Mouse (Mus musculus) cortical plate, adult 2 months (tissue): ENCODE measurements at regions not wholly inside any gene's neighbourhood (a gene's known extent, or its start where the extent isn't known, plus 50 kb on each side); places are given as distances from the start of the nearest gene placed in this dataset.

Experiments used
- H3K27ac ChIP-seq: fragments of 200-500 bp; 2 replicates; pipeline ENCODE4 v1.5.1; 2012; ENCODE audit warnings: low read length, control low read depth, inconsistent platforms; ENCODE audit not compliant: insufficient read depth
- H3K4me1 ChIP-seq: fragments of 200-500 bp; 2 replicates; pipeline ENCODE4 v1.6.1; 2011; ENCODE audit warnings: low read length; ENCODE audit not compliant: control insufficient read depth, insufficient read depth
- H3K4me3 ChIP-seq: fragments of 200-500 bp; 2 replicates; pipeline ENCODE4 v1.5.1; 2011; ENCODE audit warnings: mild to moderate bottlenecking, low read length, control low read depth; ENCODE audit not compliant: insufficient read depth
- CTCF ChIP-seq: fragments of 200-500 bp; IDR thresholded peaks from 2 replicates; pipeline ENCODE4 v1.5.1; 2011; ENCODE audit warnings: mild to moderate bottlenecking, control low read depth, low read length; ENCODE audit not compliant: insufficient read depth; ENCODE audit errors: extremely low read depth
- POLR2A ChIP-seq: fragments of 200-500 bp; IDR thresholded peaks from 2 replicates; pipeline ENCODE4 v1.6.1; 2011; ENCODE audit warnings: mild to moderate bottlenecking, low read length, control low read depth; ENCODE audit not compliant: insufficient read depth; ENCODE audit errors: extremely low read depth

GRCm38 (mm10) chr2:145069931-145070330 lies 97.6 kb upstream of the Slc24a3 start:
- Histone ChIP-seq H3K4me1 (no peaks in the 10 kb centered on the region), H3K27ac (no peak overlapping the region), H3K4me3 (no peak overlapping the region)
- no peak for TF ChIP-seq CTCF
- no peak for TF ChIP-seq POLR2A

- no peaks in the 10 kb centered on the region for H3K4me1 ChIP-seq
- no peak overlapping the region for H3K27ac ChIP-seq
- H3K4me3 ChIP-seq: no peak overlapping the region
- TF ChIP-seq CTCF (no peak), POLR2A (no peak)
These were observed 85.6 kb upstream of the Slc24a3 start for GRCm38 (mm10) chr2:145081926-145082325.

GRCm38 (mm10) chr2:145084621-145085020 lies 82.9 kb upstream of the Slc24a3 start:
- Histone ChIP-seq H3K4me1 (no peaks in the 10 kb centered on the region), H3K27ac (no peak overlapping the region), H3K4me3 (no peak overlapping the region)
- no peak for TF ChIP-seq CTCF
- no peak for TF ChIP-seq POLR2A

- Histone ChIP-seq H3K27ac (no peak overlapping the region), H3K4me3 (no peak overlapping the region), H3K4me1 (no peaks in the 10 kb centered on the region)
- no peak for TF ChIP-seq CTCF
- no peak for TF ChIP-seq POLR2A
These were observed 81.4 kb upstream of the Slc24a3 start for GRCm38 (mm10) chr2:145086118-145086517.

GRCm38 (mm10) chr2:145103295-145103694 lies 64.3 kb upstream of the Slc24a3 start:
- Histone ChIP-seq H3K4me3 (no peak overlapping the region), H3K27ac (no peak overlapping the region), H3K4me1 (no peaks in the 10 kb centered on the region)
- TF ChIP-seq CTCF (no peak), POLR2A (no peak)

- no peak for TF ChIP-seq POLR2A
- no peak overlapping the region for H3K4me3 ChIP-seq
- no peak overlapping the region for H3K27ac ChIP-seq
- no peaks in the 10 kb centered on the region for H3K4me1 ChIP-seq
These were observed 55.9 kb upstream of the Slc24a3 start for GRCm38 (mm10) chr2:145111615-145112014.

- no peak for TF ChIP-seq CTCF
- TF ChIP-seq POLR2A: no peak
These were observed 52.5 kb upstream of the Slc24a3 start for GRCm38 (mm10) chr2:145115043-145115442.

More at GRCm38 (mm10) chr2:145115043-145115442, 52.5 kb upstream of the Slc24a3 start:
- Histone ChIP-seq H3K4me1 (peaks cover 2% of the 10 kb centered on the region; the same call in 1 of the 2 replicates), H3K4me3 (no peak overlapping the region), H3K27ac (no peak overlapping the region)
